Mouse (Mus musculus) small intestine, adult 10 weeks (tissue): ENCODE measurements around the gene Tmed2. TPM values are rescaled to one million over a fixed set of nuclear protein-coding genes. Genes with fewer than 3 reads are reported as not detected.

Experiments used
- polyA plus RNA-seq: library from polyadenylated mRNA; stranded (reverse); fragments of 350-450 nt; fragmentation: Illumina TruSeq; extraction: RNeasy Lipid Tissue Mini Kit (QIAGEN cat#74804); gene quantifications from one replicate; pipeline ENCODE4 v1.2.3, GENCODE M21; 2014; ENCODE audit warnings: low replicate concordance

Gene Tmed2
- 1,195 TPM for polyA plus RNA-seq

DNA sequence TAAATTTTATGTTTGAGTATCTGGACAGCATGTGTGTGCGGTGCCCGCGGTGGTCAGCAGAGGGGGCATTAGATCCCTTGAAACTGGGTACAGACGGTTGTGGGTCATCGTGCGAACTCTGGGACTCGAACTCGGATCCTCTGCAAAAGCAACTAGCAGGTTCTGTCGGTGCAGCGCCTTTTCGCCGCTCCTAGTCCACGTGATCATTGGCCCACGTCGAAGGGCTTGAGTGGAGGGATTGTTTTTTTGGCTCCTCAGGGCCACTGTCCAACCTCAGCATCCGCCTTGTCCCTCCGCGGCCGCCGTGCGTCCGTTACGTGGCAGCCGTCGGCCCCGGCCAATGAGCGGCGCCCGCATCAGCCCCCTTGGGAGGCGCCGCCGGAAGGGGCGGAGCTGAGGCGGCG lies at the start of gene Tmed2:
Gene Tmed2, plus strand, starts transcription at position 313 of the 404 bp plus-strand sequence.

DNA sequence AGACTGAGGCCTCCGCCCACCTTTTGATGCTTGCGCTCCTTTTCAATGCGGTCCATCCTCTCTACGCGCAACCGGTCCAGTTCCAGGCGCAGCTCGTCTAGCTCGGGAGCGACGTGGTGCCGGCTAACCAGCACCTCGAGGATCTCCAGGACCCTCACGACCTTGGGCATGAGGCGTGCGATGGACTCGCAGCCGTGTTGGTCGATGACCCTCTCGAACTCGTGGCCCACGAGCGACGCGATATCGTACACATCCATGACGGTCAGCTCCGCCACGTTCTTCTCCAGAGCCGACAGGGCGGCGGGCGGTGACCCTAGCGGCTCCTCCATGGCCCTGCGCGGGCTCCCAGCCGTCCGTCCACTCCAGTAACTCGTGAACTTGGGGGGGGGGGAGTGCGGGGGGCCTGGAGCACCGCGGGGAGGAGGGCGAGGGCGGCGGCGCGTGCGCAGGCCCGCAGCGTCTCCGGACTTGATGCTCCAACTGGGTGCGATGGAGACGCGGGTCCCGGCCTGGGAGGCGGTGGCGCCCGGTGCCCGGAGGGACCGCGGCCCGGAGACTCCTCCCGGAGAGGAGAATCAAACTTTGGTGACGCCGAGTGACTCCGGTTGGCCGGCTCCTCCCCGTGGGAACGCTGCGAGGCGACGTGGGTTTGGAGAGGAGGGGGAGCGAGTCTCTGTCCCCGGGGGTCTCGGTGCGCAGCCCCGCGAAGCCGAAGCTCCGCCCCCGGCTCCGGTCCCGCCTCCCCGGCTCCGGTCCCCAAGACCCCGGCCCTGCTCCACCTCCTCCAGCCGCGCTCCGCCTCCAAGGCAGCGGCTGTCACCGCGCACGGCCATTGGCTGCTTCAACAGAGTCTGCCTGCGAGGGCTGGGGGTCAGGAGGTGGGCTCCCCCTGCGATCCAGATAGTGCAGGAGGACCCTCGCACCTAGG lies 9.6 kb upstream of the Tmed2 start, which contains the start of gene Rilpl1:
Gene Rilpl1, minus strand, starts transcription at position 737 of the 928 bp plus-strand sequence.

DNA sequence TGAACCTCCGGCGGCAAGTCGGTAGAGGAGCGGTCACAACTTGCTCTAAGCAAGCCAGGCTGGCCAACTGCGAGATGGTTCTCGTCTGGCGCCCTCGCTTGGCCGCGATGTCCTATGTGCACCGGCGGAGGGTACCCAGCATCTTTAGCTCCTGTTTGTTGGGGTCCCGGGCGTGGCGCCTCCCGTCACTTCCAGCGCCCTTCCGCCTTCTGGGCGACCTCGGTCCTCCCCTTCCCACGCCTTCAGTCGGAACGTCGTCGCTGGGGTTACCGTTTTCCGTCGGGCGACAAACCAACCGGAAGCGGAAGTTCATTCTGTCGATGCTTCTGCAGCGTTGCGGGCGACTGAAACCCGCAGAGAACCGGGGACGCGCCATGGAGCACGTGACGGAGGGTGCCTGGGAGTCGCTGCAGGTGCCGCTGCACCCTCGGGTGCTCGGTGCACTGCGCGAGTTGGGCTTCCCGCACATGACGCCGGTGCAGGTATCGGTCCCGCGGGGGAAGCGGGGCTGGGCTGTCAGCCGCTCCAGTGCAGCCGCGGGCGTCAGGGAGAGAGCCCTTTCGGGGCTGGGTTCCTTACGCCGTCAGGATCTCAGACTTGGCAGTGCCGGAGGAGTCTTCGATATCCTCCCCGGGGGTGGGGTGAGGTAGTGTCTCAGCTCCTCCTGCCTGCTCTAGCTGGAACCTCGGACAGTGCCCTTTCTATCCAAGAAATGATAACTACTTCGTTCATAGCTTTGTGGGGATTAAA lies 12.2 kb downstream of the Tmed2 start, which contains the start of gene Ddx55:
Gene Ddx55, plus strand, starts transcription at position 307 of the 750 bp plus-strand sequence.

DNA sequence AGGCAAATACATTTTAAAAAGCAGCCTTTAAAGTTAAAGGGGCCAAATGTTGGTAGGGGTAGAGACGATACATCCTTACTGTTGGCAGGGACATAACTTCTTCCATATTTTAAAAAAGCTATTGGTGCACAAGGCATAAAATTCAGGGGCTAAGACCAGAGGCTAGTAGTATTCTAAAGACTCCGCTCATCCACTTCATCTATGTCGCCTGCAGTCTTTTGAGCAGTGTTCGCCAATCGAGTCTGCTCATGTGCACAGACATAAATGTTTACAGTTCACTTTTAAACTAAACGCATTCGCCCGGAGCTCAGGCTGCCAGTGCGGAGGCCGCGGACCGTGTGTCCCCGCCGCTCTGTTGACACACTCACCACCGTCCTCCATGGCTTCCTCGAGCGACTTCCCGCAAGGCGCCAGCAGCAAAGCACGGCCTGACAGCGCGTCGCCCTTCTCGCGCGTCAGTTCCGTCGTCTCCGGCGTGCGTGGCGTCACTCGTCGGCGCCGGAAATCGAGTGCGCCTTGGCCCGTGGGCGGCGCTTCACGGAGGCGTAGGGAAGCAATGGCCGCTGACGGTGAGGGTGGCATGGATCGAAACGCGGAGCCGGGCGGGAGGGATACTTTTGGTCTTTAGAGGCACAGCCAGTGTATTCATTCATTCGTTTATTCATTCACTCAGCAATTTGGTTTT lies 38.3 kb downstream of the Tmed2 start, which contains the start of the genes Eif2b1 and Gtf2h3:
Gene Eif2b1, minus strand, starts transcription at position 499 of the 685 bp plus-strand sequence.
Gene Gtf2h3, plus strand, starts transcription at position 508 of the 685 bp plus-strand sequence.

Other genes starting within 250 kb of the Tmed2 start
- 5.5 TPM for gene Mphosph9, start 212.7 kb upstream of the Tmed2 start, polyA plus RNA-seq
- 8.9 TPM for gene 2810006K23Rik, start 212.6 kb upstream of the Tmed2 start, polyA plus RNA-seq
- 95.1 TPM for gene Cdk2ap1, start 177.6 kb upstream of the Tmed2 start, polyA plus RNA-seq
- gene Sbno1, start 114.7 kb upstream of the Tmed2 start, polyA plus RNA-seq: 76.9 TPM
- gene Kmt5a, start 100.8 kb upstream of the Tmed2 start, polyA plus RNA-seq: 63.4 TPM
- gene Rilpl2, start 62.3 kb upstream of the Tmed2 start, polyA plus RNA-seq: 0.63 TPM
- gene Snrnp35, start 57.6 kb upstream of the Tmed2 start, polyA plus RNA-seq: 0.41 TPM
- 1.7 TPM for gene Rilpl1, start 9.3 kb upstream of the Tmed2 start, polyA plus RNA-seq
- gene Ddx55, start 12.2 kb downstream of the Tmed2 start, polyA plus RNA-seq: 12.3 TPM
- gene Eif2b1, start 38.4 kb downstream of the Tmed2 start, polyA plus RNA-seq: 24.4 TPM
- gene Gtf2h3, start 38.4 kb downstream of the Tmed2 start, polyA plus RNA-seq: 2.5 TPM
- gene Atp6v0a2, start 87.9 kb downstream of the Tmed2 start, polyA plus RNA-seq: 83.5 TPM
- gene Dnah10, start 184.4 kb downstream of the Tmed2 start, polyA plus RNA-seq: not detected